18 mouse cellular contexts compared by ENCODE assay signal in the genomic region with DNA sequence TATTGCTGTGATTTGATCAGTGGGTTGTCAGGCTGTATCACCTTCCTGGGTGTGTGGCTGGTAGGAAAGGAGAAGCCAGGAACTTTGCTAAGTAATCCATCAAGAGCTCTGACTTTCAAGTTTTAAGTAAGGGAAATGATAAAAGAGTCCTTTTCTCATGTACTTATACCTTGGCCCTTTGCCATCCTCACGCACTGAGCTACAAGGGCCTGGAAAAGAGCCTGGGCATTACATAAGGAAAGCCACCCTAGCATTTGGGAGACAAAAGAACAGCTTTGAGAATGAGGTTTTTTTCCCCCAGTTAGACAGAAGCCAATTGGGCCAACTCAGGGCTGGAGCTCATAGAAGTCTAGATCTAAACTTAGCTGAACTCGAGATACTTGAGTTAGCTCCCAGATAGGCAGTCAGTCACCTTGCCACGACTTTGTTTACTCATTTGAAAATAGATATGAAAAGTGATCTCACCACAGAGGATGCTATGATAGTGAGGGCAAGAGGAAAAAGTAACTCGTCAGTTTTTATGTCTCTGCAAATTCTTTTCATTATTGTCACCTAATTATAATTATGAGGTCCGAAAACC.
DNase-seq lines count a peak whose midpoint lies in the region; ATAC-seq lines count a peak whose summit lies in the region.
"Had no signal": no experiment of that assay in that cellular context is flagged by ENCODE, and none has a peak within 500 bp of the region (broad histone marks: within the 10 kb centered on the region; RNA-seq: fewer than 3 reads in every experiment).

No protein-coding gene starts in this region.

- peak; percentile 14 for DNase-seq in gastrocnemius, postnatal 25 days
- DNase-seq in gastrocnemius, postnatal 36 days = no peak
- DNase-seq in 3T3-L1 (ENCODE audit: low read depth, low spot score) (peak; percentile 17), adipocyte (ENCODE audit: low spot score) (peak; percentile 67)
- DNase-seq in kidney, adult 18-20 months = no peak
- no peak for DNase-seq in cerebellum, postnatal 4 days (ENCODE audit: low spot score in 2 of 2)
- no peak for DNase-seq in kidney, adult 11 months
- DNase-seq: cerebellum, adult 8-10 months; gastrocnemius, postnatal 14 days; kidney, postnatal 25 days; thymus, adult 2 months had no signal

- no peak overlapping the region for H3K9ac ChIP-seq in heart, embryonic 13.5 days
- H3K9ac ChIP-seq: neural tube, embryonic 13.5 days had no signal

- intact Hi-C loops in gastrocnemius, postnatal 36 days (cut with DNase I) = no loop called here

- H3K27ac ChIP-seq in heart, embryonic 13.5 days (replicated peaks) = peak overlapping the region; percentile 81
- H3K27ac ChIP-seq: left cerebral cortex, adult 2 months; macrophage; neural tube, embryonic 13.5 days had no signal

- no peak overlapping the region for H3K4me2 ChIP-seq in heart, embryonic 13.5 days
- H3K4me2 ChIP-seq: neural tube, embryonic 13.5 days had no signal

- H3K36me3 ChIP-seq in heart, embryonic 13.5 days = no peaks in the 10 kb centered on the region
- H3K36me3 ChIP-seq: neural tube, embryonic 13.5 days had no signal

- no peak for ATAC-seq in heart, embryonic 13.5 days (ENCODE audit: extremely low read depth, insufficient number of reproducible peaks, low FRiP score, low TSS enrichment)
- ATAC-seq: hindbrain, embryonic 16.5 days; Patski had no signal

- WGBS in heart, embryonic 13.5 days = 28% methylated on average over 5 of the region's 5 CpGs

- no peak overlapping the region for H3K4me3 ChIP-seq in heart, embryonic 13.5 days
- H3K4me3 ChIP-seq: left cerebral cortex, adult 2 months; neural tube, embryonic 13.5 days had no signal

- H3K27me3 ChIP-seq in heart, embryonic 13.5 days (replicated peaks) = no peaks in the 10 kb centered on the region
- H3K27me3 ChIP-seq: CH12.LX; neural tube, embryonic 13.5 days; Patski had no signal

- peaks cover 23% of the 10 kb centered on the region for H3K4me1 ChIP-seq in heart, embryonic 13.5 days
- H3K4me1 ChIP-seq: neural tube, embryonic 13.5 days had no signal

- H3K9me3 ChIP-seq in heart, embryonic 13.5 days = 0 out of 2 replicates have a peak, but pooled peaks cover 4% of the 10 kb centered on the region
- H3K9me3 ChIP-seq: neural tube, embryonic 13.5 days had no signal

Comparison
In these comparisons a context has a peak if more than half of its experiments do, and no peak if none do; other contexts are left out.
1. DNase-seq: peak in gastrocnemius, postnatal 25 days (single experiment), 3T3-L1 (single experiment) and adipocyte (single experiment); none in gastrocnemius, postnatal 36 days (0 of 2), kidney, adult 18-20 months (single experiment), cerebellum, postnatal 4 days (0 of 2) and kidney, adult 11 months (single experiment).